Mouse (Mus musculus) thymus, adult 2 months (tissue): ENCODE measurements around the gene Pcyox1. TPM values are rescaled to one million over a fixed set of nuclear protein-coding genes. Genes with fewer than 3 reads are reported as not detected.
A peak's percentile ranks its signal among the peaks of the same experiment; 100 is the strongest.

Source experiments
- DNase-seq: peaks from one replicate; pipeline ENCODE4 v3.0.0; 2021
- H3K27ac ChIP-seq: fragments of 200-500 bp; 2 replicates; pipeline ENCODE4 v1.5.1; 2012; ENCODE audit warnings: low read length, control low read depth; ENCODE audit not compliant: control insufficient read depth, insufficient read depth
- H3K27me3 ChIP-seq: fragments of 200-500 bp; 2 replicates; pipeline ENCODE4 v1.6.1; 2012; ENCODE audit warnings: mild to moderate bottlenecking, low read length, moderate library complexity, mixed read lengths; ENCODE audit not compliant: control insufficient read depth, insufficient read depth
- H3K36me3 ChIP-seq: fragments of 200-500 bp; 2 replicates; pipeline ENCODE4 v1.6.1; 2012; ENCODE audit warnings: mild to moderate bottlenecking, low read length, moderate library complexity; ENCODE audit not compliant: control insufficient read depth, insufficient read depth
- H3K4me1 ChIP-seq: fragments of 200-500 bp; replicated peaks from 2 replicates; pipeline ENCODE4 v1.6.1; 2012; ENCODE audit warnings: low read length; ENCODE audit not compliant: control insufficient read depth, insufficient read depth
- H3K4me3 ChIP-seq: fragments of 200-500 bp; 2 replicates; pipeline ENCODE4 v1.5.1; 2012; ENCODE audit warnings: mild to moderate bottlenecking, low read length, control low read depth, moderate library complexity; ENCODE audit not compliant: control insufficient read depth, insufficient read depth
- CTCF ChIP-seq: fragments of 200-500 bp; IDR thresholded peaks from 2 replicates; pipeline ENCODE4 v1.5.1; 2012; ENCODE audit warnings: mild to moderate bottlenecking, control low read depth, low read length, moderate library complexity, borderline replicate concordance; ENCODE audit not compliant: control insufficient read depth, poor library complexity, insufficient read depth; ENCODE audit errors: extremely low read depth
- POLR2A ChIP-seq: fragments of 200-500 bp; IDR thresholded peaks from 2 replicates; pipeline ENCODE4 v1.6.1; 2012; ENCODE audit warnings: mild to moderate bottlenecking, low read length, control low read depth, moderate library complexity; ENCODE audit not compliant: control insufficient read depth, poor library complexity, insufficient read depth; ENCODE audit errors: extremely low read depth
- WGBS: fragments of 180-500 bp; shearing (Covaris S2); methylation state at CpG from one replicate; pipeline ENCODE4 v1.1.7; 2018; 5-methylcytosine and 5-hydroxymethylcytosine counted together
- polyA plus RNA-seq: library from polyadenylated mRNA; depleted of rRNA; stranded (reverse); fragments of >200 nt; gene quantifications from 2 replicates; pipeline ENCODE4 v1.2.3, GENCODE M21; 2012

The Pcyox1 gene
- polyA plus RNA-seq, 1 experiment, result 15.8 TPM

DNA sequence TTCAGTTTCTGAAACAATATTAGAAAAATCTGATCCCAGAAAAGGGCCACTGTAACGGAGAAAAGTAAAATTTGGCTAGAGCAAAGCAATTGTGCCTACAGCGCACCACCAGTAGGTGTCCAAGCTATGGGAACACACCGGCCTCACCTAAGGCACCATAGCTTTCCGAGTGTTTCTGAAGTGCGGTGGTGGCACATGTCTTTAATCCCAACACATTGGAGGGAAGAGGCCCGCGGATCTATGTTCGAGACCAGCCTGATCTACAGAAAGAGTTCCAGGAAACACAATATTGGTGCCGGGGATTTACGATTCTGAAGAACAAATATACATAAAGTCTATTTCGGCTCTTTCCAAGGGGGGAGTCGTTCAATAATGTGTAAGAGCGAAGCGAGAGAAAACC lies 40.8 kb upstream of the Pcyox1 start:
- Histone ChIP-seq H3K4me3 (peak overlapping the region; percentile 96), H3K36me3 (peaks cover 12% of the 10 kb centered on the region), H3K4me1 (no peaks in the 10 kb centered on the region), H3K27ac (peak overlapping the region; percentile 68), H3K27me3 (no peaks in the 10 kb centered on the region)
- TF ChIP-seq CTCF, result 0 out of 2 replicates have a peak, but pooled peaks have one; percentile 34
- TF ChIP-seq POLR2A, result no peak
- WGBS, result 1% methylated on average over 14 of the region's 14 CpGs
- peak; percentile 61 for DNase-seq

DNA sequence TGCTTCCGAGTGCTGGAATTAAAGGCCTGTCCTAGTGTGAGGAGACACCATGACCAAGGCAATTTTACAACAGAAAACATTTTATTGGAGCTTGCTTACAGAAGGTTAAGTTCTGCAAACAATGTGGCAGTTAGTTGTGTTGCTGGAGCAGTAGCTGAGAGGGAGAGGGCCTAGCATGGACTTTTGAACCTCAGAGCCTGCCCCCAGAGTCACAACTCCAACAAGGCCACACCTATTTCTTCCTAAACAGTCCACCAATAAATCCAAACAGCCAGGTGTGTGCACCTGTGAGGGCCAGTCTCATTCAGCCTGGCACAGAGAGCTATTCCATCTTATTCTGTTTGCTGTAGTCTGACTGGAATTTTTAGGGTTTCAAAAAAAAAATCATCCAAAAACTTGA lies 36.7 kb upstream of the Pcyox1 start:
- H3K4me1 ChIP-seq, result no peaks in the 10 kb centered on the region
- peaks cover 47% of the 10 kb centered on the region for H3K36me3 ChIP-seq

DNA sequence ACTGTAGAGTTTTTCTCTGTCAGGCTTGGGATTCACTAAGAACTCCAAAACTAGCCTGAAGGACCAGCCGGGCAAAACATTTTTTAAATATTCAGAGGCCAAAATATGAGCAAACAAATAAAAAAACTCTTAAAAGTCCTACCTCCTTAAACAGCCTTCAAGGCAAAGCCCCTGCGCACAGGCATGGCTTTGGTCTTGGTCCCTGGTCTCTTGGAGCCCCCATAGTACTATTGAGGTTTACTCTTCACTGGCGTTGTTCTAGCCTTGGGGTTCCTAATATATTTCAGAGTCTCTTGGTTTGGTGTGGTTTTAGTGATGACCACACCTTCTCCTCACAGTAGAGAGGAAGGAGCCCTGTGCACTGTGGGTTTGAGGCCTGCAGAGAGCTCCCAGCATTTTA lies 34.6 kb upstream of the Pcyox1 start:
- H3K4me1 ChIP-seq, result no peaks in the 10 kb centered on the region
- no peaks in the 10 kb centered on the region for H3K27me3 ChIP-seq
- H3K27ac ChIP-seq, result no peak overlapping the region
- TF ChIP-seq POLR2A, result no peak
- no peak for TF ChIP-seq CTCF
- no peak overlapping the region for H3K4me3 ChIP-seq
- H3K36me3 ChIP-seq, result peaks cover 69% of the 10 kb centered on the region
- DNase-seq, result no peak
- 92% methylated on average over 3 of the region's 3 CpGs for WGBS

More for the DNA sequence above, 36.7 kb upstream of the Pcyox1 start:
- 95% methylated on average over 1 of the region's 1 CpGs for WGBS
- Histone ChIP-seq H3K27me3 (no peaks in the 10 kb centered on the region), H3K27ac (no peak overlapping the region), H3K4me3 (no peak overlapping the region)
- TF ChIP-seq CTCF (no peak), POLR2A (no peak)
- DNase-seq, result no peak

DNA sequence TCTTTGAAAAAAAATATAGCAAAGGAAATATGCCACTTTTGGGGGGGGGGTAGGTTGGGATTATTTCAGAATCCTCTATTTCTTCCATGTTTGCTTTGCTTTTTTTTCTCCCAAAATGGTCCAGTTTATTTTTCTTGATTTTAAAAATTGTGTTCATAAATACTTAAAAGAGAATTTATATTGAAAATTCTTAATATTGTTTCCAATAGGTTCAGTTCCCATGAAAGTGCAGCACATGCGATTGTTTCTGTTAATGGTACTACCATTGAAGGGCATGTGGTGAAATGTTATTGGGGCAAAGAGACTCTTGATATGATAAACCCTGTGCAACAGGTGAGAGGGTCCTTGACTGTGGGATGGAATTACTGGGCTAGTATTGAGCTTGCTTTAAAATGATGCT lies 29.4 kb upstream of the Pcyox1 start, which contains the start of gene Gm44790:
Gene Gm44790 (plus strand): TSS at position 301 of the 400 bp plus-strand sequence.
- TF ChIP-seq CTCF (no peak), POLR2A (no peak)
- Histone ChIP-seq H3K27ac (no peak within 1 kb of the TSS), H3K27me3 (no peaks in the 10 kb centered on the region), H3K36me3 (peaks cover 85% of the 10 kb centered on the region), H3K4me1 (no peaks in the 10 kb centered on the region), H3K4me3 (no peak within 1 kb of the TSS)
- no peak for DNase-seq
- WGBS, result 97% methylated on average over 1 of the region's 1 CpGs

DNA sequence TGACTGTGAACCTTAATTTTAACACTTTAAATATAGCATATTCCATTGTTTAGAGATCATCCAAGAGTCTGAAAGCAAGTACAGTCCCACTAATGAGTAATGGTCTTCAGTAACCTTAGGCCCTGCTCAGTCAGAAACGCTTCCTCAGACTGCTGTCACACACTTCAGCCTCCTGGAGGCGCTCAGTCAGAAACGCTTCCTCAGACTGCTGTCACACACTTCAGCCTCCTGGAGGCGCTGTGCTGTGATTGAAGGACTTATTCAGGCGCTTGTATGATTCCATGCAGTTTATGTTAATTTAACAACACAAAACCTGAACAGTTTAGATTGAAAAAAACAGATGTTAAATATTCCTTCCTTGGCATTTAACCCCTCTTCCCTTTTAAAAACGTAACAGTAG lies 23.5 kb upstream of the Pcyox1 start:
- no peaks in the 10 kb centered on the region for H3K27me3 ChIP-seq
- H3K36me3 ChIP-seq, result peaks cover 85% of the 10 kb centered on the region
- no peak for DNase-seq
- no peak overlapping the region for H3K27ac ChIP-seq
- no peak overlapping the region for H3K4me3 ChIP-seq
- no peak for TF ChIP-seq CTCF
- no peak for TF ChIP-seq POLR2A
- WGBS, result 94% methylated on average over 6 of the region's 6 CpGs
- no peaks in the 10 kb centered on the region for H3K4me1 ChIP-seq

DNA sequence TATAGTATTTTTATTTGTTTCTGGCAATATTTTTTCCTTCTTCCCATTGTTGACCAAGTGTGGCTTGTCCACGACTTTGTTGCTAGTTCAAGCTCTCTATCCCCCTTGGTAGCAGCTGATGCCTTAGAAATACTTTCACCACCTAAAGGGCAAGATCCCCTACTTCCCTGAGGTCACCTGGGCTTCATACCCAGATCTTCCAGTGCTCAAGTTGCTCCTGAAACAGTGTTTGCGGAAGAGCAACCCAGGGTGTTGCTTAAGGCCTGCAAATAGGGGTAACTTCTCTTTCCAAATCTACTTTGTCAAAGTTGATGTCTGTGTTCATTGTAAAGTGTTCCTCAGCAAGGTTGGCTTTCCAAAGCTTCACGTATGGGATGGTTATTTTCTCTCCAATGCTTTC lies 22.3 kb upstream of the Pcyox1 start:
- Histone ChIP-seq H3K4me3 (no peak overlapping the region), H3K36me3 (peaks cover 85% of the 10 kb centered on the region), H3K4me1 (no peaks in the 10 kb centered on the region), H3K27me3 (no peaks in the 10 kb centered on the region), H3K27ac (no peak overlapping the region)
- no peak for TF ChIP-seq POLR2A
- no peak for TF ChIP-seq CTCF
- DNase-seq, result no peak
- 98% methylated on average over 3 of the region's 3 CpGs for WGBS

DNA sequence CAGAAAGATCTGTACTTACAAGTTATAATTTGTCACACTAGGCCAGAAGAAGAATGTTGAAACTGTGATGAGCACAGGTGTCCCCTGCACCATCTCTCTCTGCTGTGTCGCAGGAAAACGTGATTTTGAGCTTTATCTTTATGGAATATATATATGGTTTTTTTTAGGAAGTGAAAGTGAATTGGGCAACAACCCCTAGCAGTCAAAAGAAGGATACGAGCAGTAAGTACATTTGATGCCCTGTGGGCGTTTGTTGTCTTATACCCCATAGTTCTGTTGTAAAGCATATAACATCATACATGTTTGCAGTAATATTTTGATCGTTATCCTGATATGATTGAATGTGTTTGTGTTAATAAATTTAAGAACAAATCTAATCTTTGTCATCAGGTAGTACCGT lies 21.8 kb upstream of the Pcyox1 start:
- no peak for DNase-seq
- no peak overlapping the region for H3K4me3 ChIP-seq
- peaks cover 86% of the 10 kb centered on the region for H3K36me3 ChIP-seq
- WGBS, result 93% methylated on average over 6 of the region's 6 CpGs
- no peak overlapping the region for H3K27ac ChIP-seq
- no peaks in the 10 kb centered on the region for H3K27me3 ChIP-seq
- no peaks in the 10 kb centered on the region for H3K4me1 ChIP-seq
- no peak for TF ChIP-seq CTCF
